Mouse (Mus musculus): ENCODE measurements at regions not wholly inside any gene's neighbourhood (a gene's known extent, or its start where the extent isn't known, plus 50 kb on each side); places are given as distances from the start of the nearest gene placed in this dataset.

DNA sequence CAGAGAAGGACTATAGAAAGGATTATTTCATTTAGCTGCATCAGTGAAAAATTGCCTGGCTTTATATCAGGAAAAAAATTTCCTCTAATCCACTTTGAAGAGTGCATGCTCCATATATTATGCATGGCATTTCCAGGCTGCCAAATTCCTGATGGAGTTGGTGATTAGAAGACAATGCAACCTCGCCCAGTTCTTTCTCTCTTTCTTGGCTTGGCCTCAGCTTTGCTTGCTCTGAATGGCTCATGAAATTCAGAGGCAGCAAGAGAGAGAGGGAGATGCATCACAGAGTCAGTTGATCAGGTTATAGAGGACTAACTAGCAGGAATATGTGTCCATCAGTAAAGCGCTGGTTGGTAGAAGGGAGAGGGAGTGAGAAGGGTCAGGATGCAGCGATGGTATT lies 335.6 kb upstream of the Igfbp7 start:
- TF ChIP-seq CTCF (IDR thresholded peaks at IDR 0.05; ENCODE audit: control insufficient read depth, insufficient read depth, low read length), result no peak
- TF ChIP-seq POLR2A (IDR thresholded peaks at IDR 0.05; ENCODE audit: borderline replicate concordance, control insufficient read depth, low read depth, low read length), result no peak

All from bone marrow, adult 2 months (tissue).